Mouse (Mus musculus): ENCODE results near the gene Myo1h.

DNA sequence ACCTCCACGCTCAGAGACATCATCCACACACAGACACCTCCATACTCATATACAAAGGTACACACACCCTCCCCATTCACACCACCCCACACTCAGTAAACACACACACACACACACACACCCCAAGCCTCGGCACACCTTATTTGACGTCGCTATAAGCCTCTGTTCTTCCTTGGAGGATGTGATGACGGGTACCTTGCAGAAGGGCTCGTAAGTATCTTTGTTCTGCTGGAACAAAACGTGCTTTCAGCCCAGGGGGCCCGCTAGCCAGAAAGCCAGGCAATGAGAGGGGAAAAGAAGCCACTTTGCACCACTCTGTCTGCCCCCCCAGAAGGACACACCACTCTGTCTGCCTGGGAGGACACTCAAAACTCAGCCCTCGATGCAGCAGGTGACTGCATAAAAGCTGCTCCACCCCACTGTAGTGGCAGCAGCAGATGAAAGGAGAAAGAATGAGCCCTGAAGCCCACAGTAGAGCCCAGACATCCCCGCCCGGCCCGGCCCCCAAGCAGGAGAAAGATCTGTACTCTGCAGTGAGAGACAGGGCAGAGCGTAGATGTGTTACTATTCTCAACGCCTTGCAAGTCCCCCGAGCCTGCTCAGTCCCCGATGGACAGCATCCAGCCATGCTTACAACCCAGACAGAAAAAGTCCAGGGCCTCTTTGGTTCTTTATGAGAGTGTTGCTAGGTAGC lies 80.0 kb downstream of the Myo1h start:
- TF ChIP-seq CTCF (IDR thresholded peaks at IDR 0.05; ENCODE audit: low read depth) (no peak), EP300 (IDR thresholded peaks at IDR 0.05; ENCODE audit: low read depth) (no peak)
